Mouse (Mus musculus): ENCODE measurements around the gene Kcnma1. TPM values are rescaled to one million over a fixed set of nuclear protein-coding genes. Genes with fewer than 3 reads are reported as not detected.

Gene Kcnma1
- polyA plus RNA-seq, 1 experiment from 2014 or later = 0.19 TPM

DNA sequence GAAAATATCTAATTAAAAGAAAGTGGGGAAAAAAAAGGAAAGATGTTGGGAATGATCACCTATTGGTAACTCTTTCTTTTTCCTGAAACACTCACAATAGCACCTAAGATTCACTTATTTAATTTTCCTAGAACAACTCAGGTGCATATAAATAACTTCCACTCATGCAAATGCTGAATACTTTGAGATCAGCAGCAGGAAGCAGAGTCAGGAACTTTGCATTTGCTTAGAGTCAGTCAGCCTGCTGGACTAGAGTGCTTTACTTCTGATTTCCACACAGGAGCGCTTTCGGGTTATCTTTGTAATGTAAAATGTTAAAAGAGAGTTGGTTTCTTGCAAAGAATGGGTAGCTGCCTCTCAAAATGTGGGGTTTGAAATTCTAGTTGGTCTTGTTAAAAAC is 451.1 kb downstream of the Kcnma1 start:
- no peak for ATAC-seq (ENCODE audit: extremely low read depth, insufficient number of reproducible peaks, low FRiP score, low TSS enrichment)
- Histone ChIP-seq H3K9me3 (no peaks in the 10 kb centered on the region), H3K27ac (replicated peaks) (no peak overlapping the region), H3K4me1 (no peaks in the 10 kb centered on the region), H3K36me3 (no peaks in the 10 kb centered on the region), H3K27me3 (replicated peaks) (peaks cover 4% of the 10 kb centered on the region; the same call in 1 of the 2 replicates), H3K9ac (no peak overlapping the region), H3K4me3 (no peak overlapping the region), H3K4me2 (no peak overlapping the region)
- WGBS = 72% methylated on average over 2 of the region's 2 CpGs

GRCm38 (mm10) chr14:23555647-23556046 is 458.6 kb downstream of the Kcnma1 start:
- no peaks in the 10 kb centered on the region for H3K36me3 ChIP-seq
- WGBS = 58% methylated on average over 2 of the region's 2 CpGs
- no peaks in the 10 kb centered on the region for H3K27me3 ChIP-seq (replicated peaks)
- H3K4me1 ChIP-seq = no peaks in the 10 kb centered on the region
- H3K27ac ChIP-seq (replicated peaks) = no peak overlapping the region
- no peaks in the 10 kb centered on the region for H3K9me3 ChIP-seq
- H3K4me2 ChIP-seq = no peak overlapping the region
- no peak for ATAC-seq (ENCODE audit: extremely low read depth, insufficient number of reproducible peaks, low FRiP score, low TSS enrichment)
- no peak overlapping the region for H3K4me3 ChIP-seq
- H3K9ac ChIP-seq = no peak overlapping the region

DNA sequence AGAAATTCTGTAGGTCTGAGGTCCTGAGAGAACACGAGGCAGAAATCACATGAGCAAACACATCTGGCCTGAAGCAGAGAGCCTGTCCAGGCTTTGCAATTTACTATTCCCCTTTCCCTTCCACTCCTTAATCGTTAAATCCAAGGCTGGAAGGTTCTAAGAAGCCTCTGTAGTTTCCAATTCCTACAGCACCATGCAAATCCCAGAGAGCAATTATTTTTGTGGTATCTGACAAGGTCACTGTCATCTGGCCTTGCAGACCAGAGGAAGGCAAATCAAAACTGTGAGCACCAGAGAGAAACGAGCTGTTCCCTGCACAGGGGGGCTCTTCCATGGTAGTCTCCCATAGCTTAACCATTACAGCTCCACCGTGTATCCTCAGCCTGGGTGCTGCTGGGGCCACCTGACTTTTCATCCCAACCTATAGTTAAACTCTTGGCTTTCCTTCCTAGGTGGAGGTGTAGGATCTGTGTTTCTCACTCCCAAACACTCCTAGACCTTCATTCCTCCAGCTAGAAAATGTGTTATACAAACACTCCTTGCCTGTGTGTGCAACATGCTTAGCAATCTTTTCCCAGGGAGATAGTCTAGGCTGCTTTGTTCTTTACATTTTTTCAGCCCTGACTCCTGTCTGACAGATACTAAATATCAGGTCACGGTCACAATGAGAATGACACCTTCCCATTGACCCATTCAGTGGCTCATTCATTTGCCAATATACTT is 461.9 kb downstream of the Kcnma1 start:
- no peak overlapping the region for H3K4me2 ChIP-seq
- H3K27me3 ChIP-seq (replicated peaks) = no peaks in the 10 kb centered on the region
- no peaks in the 10 kb centered on the region for H3K36me3 ChIP-seq
- ATAC-seq (ENCODE audit: extremely low read depth, insufficient number of reproducible peaks, low FRiP score, low TSS enrichment) = no peak
- no peaks in the 10 kb centered on the region for H3K4me1 ChIP-seq
- no peaks in the 10 kb centered on the region for H3K9me3 ChIP-seq
- H3K9ac ChIP-seq = no peak overlapping the region
- 54% methylated on average over 5 of the region's 5 CpGs for WGBS
- no peak overlapping the region for H3K4me3 ChIP-seq
- H3K27ac ChIP-seq (replicated peaks) = no peak overlapping the region

DNA sequence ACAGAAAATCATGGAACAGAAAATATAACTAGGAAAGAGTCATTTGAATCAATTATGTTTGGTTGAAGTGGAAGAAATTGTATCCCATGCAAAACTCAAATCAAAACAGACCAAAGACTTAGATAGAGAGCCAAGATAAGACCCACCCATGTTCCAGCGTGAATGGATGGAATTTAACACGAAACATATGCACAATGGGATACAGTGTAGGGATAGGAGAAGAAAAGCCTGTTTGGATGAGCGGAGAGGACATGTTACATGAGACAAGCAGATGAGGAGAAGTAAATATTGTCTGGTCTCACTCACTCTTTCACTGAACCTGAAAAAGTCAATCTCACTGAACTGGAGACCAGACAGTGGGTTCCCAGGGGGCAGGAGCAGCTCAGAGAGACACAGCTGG is 463.8 kb downstream of the Kcnma1 start:
- Histone ChIP-seq H3K27ac (replicated peaks) (no peak overlapping the region), H3K9ac (no peak overlapping the region), H3K4me3 (no peak overlapping the region), H3K27me3 (replicated peaks) (no peaks in the 10 kb centered on the region), H3K4me2 (no peak overlapping the region), H3K9me3 (no peaks in the 10 kb centered on the region), H3K36me3 (no peaks in the 10 kb centered on the region), H3K4me1 (no peaks in the 10 kb centered on the region)
- no peak for ATAC-seq (ENCODE audit: extremely low read depth, insufficient number of reproducible peaks, low FRiP score, low TSS enrichment)
- WGBS = 73% methylated on average over 3 of the region's 3 CpGs

- H3K36me3 ChIP-seq = no peaks in the 10 kb centered on the region
- H3K4me2 ChIP-seq = no peak overlapping the region
- no peak overlapping the region for H3K27ac ChIP-seq (replicated peaks)
- no peaks in the 10 kb centered on the region for H3K27me3 ChIP-seq (replicated peaks)
- H3K4me1 ChIP-seq = no peaks in the 10 kb centered on the region
- H3K4me3 ChIP-seq = no peak overlapping the region
- H3K9ac ChIP-seq = no peak overlapping the region
- no peaks in the 10 kb centered on the region; the same call in 1 of the 2 replicates for H3K9me3 ChIP-seq
- ATAC-seq (ENCODE audit: extremely low read depth, insufficient number of reproducible peaks, low FRiP score, low TSS enrichment) = no peak
- 72% methylated on average over 6 of the region's 6 CpGs for WGBS
Measured at GRCm38 (mm10) chr14:23542131-23542530, 472.2 kb downstream of the Kcnma1 start.

DNA sequence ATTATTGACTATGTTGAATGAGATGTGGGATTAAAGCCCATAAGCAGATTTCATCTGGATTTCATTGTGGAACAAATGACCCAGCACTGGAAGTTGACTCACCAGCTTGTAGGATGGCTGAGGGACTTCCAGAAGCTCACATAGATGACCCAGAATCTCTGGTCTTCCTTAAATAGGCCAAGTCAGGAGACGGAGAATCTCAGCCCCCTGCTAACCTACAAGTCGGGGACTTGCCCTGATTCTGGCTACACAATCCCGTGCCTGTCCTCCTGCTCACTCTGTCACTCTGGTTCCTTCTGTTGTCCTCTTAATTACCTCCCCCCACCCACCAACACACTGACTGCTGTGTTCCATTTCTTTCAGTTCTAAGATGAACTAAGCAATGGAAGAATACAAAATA is 474.7 kb downstream of the Kcnma1 start:
- Histone ChIP-seq H3K36me3 (no peaks in the 10 kb centered on the region), H3K27me3 (replicated peaks) (no peaks in the 10 kb centered on the region), H3K4me1 (no peaks in the 10 kb centered on the region), H3K4me2 (no peak overlapping the region), H3K27ac (replicated peaks) (no peak overlapping the region), H3K4me3 (no peak overlapping the region), H3K9me3 (peaks cover under 1% of the 10 kb centered on the region; the same call in 1 of the 2 replicates), H3K9ac (no peak overlapping the region)
- WGBS = 79% methylated on average over 3 of the region's 3 CpGs
- ATAC-seq (ENCODE audit: extremely low read depth, insufficient number of reproducible peaks, low FRiP score, low TSS enrichment) = no peak

DNA sequence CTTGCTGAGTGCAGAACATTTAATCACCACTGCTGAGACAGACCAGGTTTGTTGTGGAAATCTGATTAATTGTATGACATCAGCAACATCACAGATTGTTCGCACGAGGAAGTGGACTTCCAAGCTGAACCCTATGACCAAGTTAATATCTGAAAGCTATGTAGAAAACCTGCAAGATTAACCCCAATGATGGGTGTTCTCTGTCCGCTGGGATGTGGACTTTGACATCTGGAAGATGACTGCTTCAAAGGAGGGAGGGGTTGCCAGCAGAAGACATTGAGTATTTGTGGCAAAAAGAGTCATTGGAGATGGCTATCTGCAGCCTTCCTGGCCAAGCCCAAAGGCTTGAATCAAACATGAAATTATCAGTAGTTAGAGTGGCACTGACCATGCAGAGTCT is 480.9 kb downstream of the Kcnma1 start:
- H3K9me3 ChIP-seq = peaks cover 10% of the 10 kb centered on the region; the same call in 1 of the 2 replicates
- no peak overlapping the region for H3K4me2 ChIP-seq
- H3K36me3 ChIP-seq = no peaks in the 10 kb centered on the region
- no peak overlapping the region for H3K9ac ChIP-seq
- WGBS = 76% methylated on average over 3 of the region's 3 CpGs
- H3K27me3 ChIP-seq (replicated peaks) = no peaks in the 10 kb centered on the region
- no peak overlapping the region for H3K27ac ChIP-seq (replicated peaks)
- H3K4me3 ChIP-seq = no peak overlapping the region
- no peaks in the 10 kb centered on the region for H3K4me1 ChIP-seq
- ATAC-seq (ENCODE audit: extremely low read depth, insufficient number of reproducible peaks, low FRiP score, low TSS enrichment) = no peak

DNA sequence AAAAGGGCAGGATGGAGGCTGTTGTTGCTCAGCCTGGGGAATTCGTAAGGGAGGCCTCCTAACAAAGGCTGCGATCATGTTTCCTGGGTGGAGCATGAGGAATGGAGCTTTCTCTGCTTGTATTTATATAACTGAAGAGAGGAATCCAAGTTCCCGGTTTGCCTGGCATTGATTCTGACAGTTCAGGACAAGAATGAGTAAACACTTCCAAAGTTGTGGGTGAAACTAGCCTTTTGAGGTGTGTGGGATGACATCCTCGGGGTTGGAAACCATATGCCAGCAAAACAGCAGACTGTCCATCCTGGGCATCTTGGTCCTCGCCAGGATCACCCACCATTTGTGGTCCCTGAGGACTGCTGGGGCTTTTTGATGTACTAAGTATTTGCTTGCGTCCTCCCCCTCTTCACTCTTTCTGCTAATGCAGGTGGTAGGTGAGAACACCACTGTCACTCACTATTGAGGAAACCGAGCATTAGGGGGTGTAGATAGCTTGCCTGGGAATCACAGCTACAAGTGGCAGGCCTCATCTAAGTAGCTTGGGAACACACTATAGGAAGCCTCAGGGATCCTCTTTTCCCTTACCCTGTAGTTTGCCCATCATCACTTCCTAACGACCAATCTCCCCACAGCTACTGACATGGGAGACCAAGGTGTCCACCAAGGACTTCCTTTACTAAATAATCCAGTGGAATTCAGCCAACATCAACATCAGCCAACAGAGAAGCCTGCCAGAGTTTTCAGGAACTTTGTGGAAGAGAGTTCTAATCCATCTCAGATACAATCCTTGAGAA is 482.4 kb downstream of the Kcnma1 start:
- no peaks in the 10 kb centered on the region for H3K4me1 ChIP-seq
- ATAC-seq (ENCODE audit: extremely low read depth, insufficient number of reproducible peaks, low FRiP score, low TSS enrichment) = no peak
- WGBS = 56% methylated on average over 8 of the region's 8 CpGs
- H3K9me3 ChIP-seq = peaks cover 10% of the 10 kb centered on the region; the same call in 1 of the 2 replicates
- H3K27ac ChIP-seq (replicated peaks) = no peak overlapping the region
- no peak overlapping the region for H3K4me3 ChIP-seq
- H3K4me2 ChIP-seq = no peak overlapping the region
- no peak overlapping the region for H3K9ac ChIP-seq
- H3K36me3 ChIP-seq = no peaks in the 10 kb centered on the region
- H3K27me3 ChIP-seq (replicated peaks) = no peaks in the 10 kb centered on the region

DNA sequence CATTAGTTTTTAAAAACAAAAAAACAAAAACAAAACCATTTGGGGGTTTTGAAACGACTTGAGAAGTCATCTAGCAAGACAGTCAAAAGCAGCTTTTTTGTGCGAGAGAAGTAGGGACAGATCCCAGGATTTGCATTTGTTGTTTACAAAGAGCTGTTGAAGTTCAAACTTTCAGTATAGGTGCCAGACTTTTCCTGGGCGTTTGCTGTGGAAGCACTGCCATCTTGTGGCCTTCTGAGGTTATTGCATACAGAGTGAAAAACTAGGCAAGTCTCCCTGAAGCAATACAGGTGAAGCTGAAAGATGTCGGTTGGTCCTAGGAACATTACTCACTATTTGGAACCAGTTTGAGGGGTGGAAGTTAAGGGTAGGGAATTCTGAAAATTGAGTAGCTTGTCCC is 484.6 kb downstream of the Kcnma1 start:
- ATAC-seq (ENCODE audit: extremely low read depth, insufficient number of reproducible peaks, low FRiP score, low TSS enrichment) = no peak

GRCm38 (mm10) chr14:23529229-23529628 is 485.1 kb downstream of the Kcnma1 start:
- WGBS = 76% methylated on average over 1 of the region's 1 CpGs
- H3K4me1 ChIP-seq = no peaks in the 10 kb centered on the region
- no peak overlapping the region for H3K27ac ChIP-seq (replicated peaks)
- no peaks in the 10 kb centered on the region for H3K27me3 ChIP-seq (replicated peaks)
- no peak overlapping the region for H3K4me3 ChIP-seq
- no peaks in the 10 kb centered on the region for H3K36me3 ChIP-seq
- no peak for ATAC-seq (ENCODE audit: extremely low read depth, insufficient number of reproducible peaks, low FRiP score, low TSS enrichment)
- no peak overlapping the region for H3K9ac ChIP-seq
- peaks cover 5% of the 10 kb centered on the region; the same call in 1 of the 2 replicates for H3K9me3 ChIP-seq
- no peak overlapping the region for H3K4me2 ChIP-seq

More for the DNA sequence above, 484.6 kb downstream of the Kcnma1 start:
- Histone ChIP-seq H3K4me1 (no peaks in the 10 kb centered on the region), H3K36me3 (no peaks in the 10 kb centered on the region), H3K27me3 (replicated peaks) (no peaks in the 10 kb centered on the region), H3K27ac (replicated peaks) (no peak overlapping the region), H3K9me3 (peaks cover 10% of the 10 kb centered on the region; the same call in 1 of the 2 replicates), H3K9ac (no peak overlapping the region), H3K4me2 (no peak overlapping the region), H3K4me3 (no peak overlapping the region)
- WGBS = 12% methylated on average over 4 of the region's 4 CpGs

- no peaks in the 10 kb centered on the region for H3K27me3 ChIP-seq (replicated peaks)
Measured at GRCm38 (mm10) chr14:23525910-23526309, 488.4 kb downstream of the Kcnma1 start.

More at GRCm38 (mm10) chr14:23525910-23526309, 488.4 kb downstream of the Kcnma1 start:
- Histone ChIP-seq H3K4me3 (no peak overlapping the region), H3K9me3 (no peaks in the 10 kb centered on the region), H3K4me2 (no peak overlapping the region), H3K27ac (replicated peaks) (no peak overlapping the region), H3K36me3 (no peaks in the 10 kb centered on the region), H3K4me1 (0 out of 2 replicates have a peak, but pooled peaks cover 3% of the 10 kb centered on the region), H3K9ac (no peak overlapping the region)
- WGBS = 65% methylated on average over 1 of the region's 1 CpGs
- no peak for ATAC-seq (ENCODE audit: extremely low read depth, insufficient number of reproducible peaks, low FRiP score, low TSS enrichment)
